Mouse (Mus musculus) forebrain, embryonic 11.5 days (tissue): ENCODE results near the gene Neurl4. TPM values are rescaled to one million over a fixed set of nuclear protein-coding genes. Genes with fewer than 3 reads are reported as not detected.

Experiments
- ATAC-seq: fragments of 200-750 bp; cut with Nextera tagmentation; replicated peaks from 2 replicates; pipeline ENCODE4 v1.8.0; 2017; ENCODE audit warnings: moderate TSS enrichment; ENCODE audit not compliant: low FRiP score
- DNase-seq: peaks from one replicate; pipeline ENCODE4 v3.0.0-alpha.2; 2017; ENCODE audit warnings: low spot score
- H3K27ac ChIP-seq: fragments of 300-500 bp; sonication (generic); 2 replicates; pipeline ENCODE4 v1.5.1; 2014; ENCODE audit warnings: low read depth, low read length
- H3K27me3 ChIP-seq: fragments of 300-500 bp; sonication (generic); 2 replicates; pipeline ENCODE4 v1.6.1; 2014; ENCODE audit warnings: mild to moderate bottlenecking, low read length, mixed read lengths; ENCODE audit not compliant: control insufficient read depth, insufficient read depth
- H3K36me3 ChIP-seq: fragments of 300-500 bp; sonication (generic); 2 replicates; pipeline ENCODE4 v1.6.1; 2014; ENCODE audit warnings: mild to moderate bottlenecking, low read length, moderate library complexity, mixed read lengths; ENCODE audit not compliant: control insufficient read depth, insufficient read depth
- H3K4me1 ChIP-seq: fragments of 300-500 bp; sonication (generic); replicated peaks from 2 replicates; pipeline ENCODE4 v1.6.1; 2014; ENCODE audit warnings: low read length, mixed read lengths; ENCODE audit not compliant: control insufficient read depth, insufficient read depth
- H3K4me2 ChIP-seq: fragments of 300-500 bp; sonication (generic); 2 replicates; pipeline ENCODE4 v1.6.1; 2014; ENCODE audit warnings: low read depth, mild to moderate bottlenecking, low read length, moderate library complexity, mixed read lengths; ENCODE audit not compliant: severe bottlenecking
- H3K4me3 ChIP-seq: fragments of 300-500 bp; sonication (generic); 2 replicates; pipeline ENCODE4 v1.5.1; 2014; ENCODE audit warnings: low read depth, low read length
- H3K9ac ChIP-seq: fragments of 300-500 bp; sonication (generic); 2 replicates; pipeline ENCODE4 v1.6.1; 2014; ENCODE audit warnings: low read length
- H3K9me3 ChIP-seq: fragments of 300-500 bp; sonication (generic); 2 replicates; pipeline ENCODE4 v1.6.1; 2016; ENCODE audit warnings: low read length, mixed read lengths; ENCODE audit not compliant: control insufficient read depth
- WGBS: fragments of 180-500 bp; shearing (Covaris S2); extraction: QIAGEN DNeasy Blood & Tissue Kit; methylation state at CpG from one replicate; pipeline ENCODE4 v1.1.7; 2014; 5-methylcytosine and 5-hydroxymethylcytosine counted together
- polyA plus RNA-seq: library from polyadenylated mRNA; unstranded; fragments of >200 nt; fragmentation: Nextera tagmentation; extraction: Ambion mirVana; gene quantifications from 2 replicates; pipeline ENCODE4 v1.2.1, GENCODE M21; 2014

Neurl4 gene
- polyA plus RNA-seq, 1 experiment from 2014 or later = 23.0 TPM

GRCm38 (mm10) chr11:69884240-69884639 is 16.6 kb upstream of the Neurl4 start:
- ATAC-seq (no peak), DNase-seq (no peak)
- H3K4me1 ChIP-seq = peaks cover 4% of the 10 kb centered on the region; the same call in 1 of the 2 replicates
- H3K9me3 ChIP-seq = no peaks in the 10 kb centered on the region
- H3K4me3 ChIP-seq = no peak overlapping the region
- no peak overlapping the region for H3K27ac ChIP-seq
- no peak overlapping the region for H3K9ac ChIP-seq
- 82% methylated on average over 9 of the region's 9 CpGs for WGBS
- no peak overlapping the region for H3K4me2 ChIP-seq
- peaks cover 5% of the 10 kb centered on the region; the same call in 1 of the 2 replicates for H3K27me3 ChIP-seq
- no peaks in the 10 kb centered on the region for H3K36me3 ChIP-seq

DNA sequence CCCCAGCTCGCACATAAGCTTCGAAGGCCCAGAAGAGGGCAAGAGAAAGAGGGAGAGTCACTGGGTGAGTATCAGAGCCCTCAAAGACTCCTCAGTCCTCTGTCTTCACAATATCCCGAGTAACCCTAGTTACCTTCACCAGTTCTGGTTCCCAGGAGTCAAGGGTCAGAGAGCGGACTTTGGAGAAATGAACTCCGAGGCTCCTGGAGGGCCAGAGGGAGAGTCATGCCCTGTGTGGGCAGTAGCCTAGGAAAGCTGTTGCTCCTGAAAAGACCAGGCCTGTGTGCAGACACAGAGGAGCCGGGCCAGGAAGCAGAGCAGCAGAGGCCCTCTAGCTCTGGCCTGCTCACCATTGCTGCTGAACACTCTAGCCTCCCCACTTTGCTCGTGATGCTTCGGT is 16.2 kb upstream of the Neurl4 start:
- Histone ChIP-seq H3K4me3 (no peak overlapping the region), H3K27ac (no peak overlapping the region), H3K4me1 (peaks cover 4% of the 10 kb centered on the region; the same call in 1 of the 2 replicates), H3K9me3 (no peaks in the 10 kb centered on the region), H3K27me3 (peaks cover 5% of the 10 kb centered on the region; the same call in 1 of the 2 replicates), H3K4me2 (no peak overlapping the region), H3K9ac (no peak overlapping the region), H3K36me3 (no peaks in the 10 kb centered on the region)
- WGBS = 76% methylated on average over 8 of the region's 8 CpGs
- ATAC-seq = no peak
- no peak for DNase-seq

DNA sequence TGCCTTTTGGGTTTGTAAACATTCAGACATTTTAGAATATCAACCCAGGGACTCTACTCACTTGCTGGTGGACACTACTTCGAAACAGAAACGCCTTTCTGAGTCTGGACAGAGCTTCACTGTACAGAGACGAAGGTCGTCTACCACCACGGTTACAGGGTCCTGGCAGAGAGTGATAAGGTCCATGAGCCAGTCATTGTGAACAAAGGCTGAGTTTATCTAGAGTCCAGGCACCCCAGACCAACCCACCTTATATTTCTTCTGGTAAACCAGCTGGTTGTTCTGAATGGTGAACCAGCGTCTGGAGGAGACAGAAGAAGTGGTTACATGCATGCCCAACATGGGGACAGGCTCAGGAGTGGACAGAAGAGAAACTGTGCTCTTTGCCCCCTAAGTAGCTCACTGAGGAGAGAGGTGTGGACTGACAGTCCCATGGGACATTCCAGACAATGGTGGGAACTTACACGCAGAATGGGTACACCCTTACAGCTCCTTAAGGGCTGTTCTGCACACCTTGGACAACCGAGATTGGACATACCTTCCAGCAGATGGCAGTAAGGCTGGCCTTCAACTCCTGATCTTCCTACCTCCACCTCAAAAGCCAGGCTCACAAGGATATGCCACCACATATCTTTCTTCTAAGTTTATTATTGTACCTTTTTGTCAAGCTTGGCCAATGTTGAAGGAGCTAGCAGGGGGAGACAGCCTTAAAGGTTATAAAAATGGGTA is 13.8 kb upstream of the Neurl4 start:
- 70% methylated on average over 8 of the region's 8 CpGs for WGBS
- H3K4me3 ChIP-seq = no peak overlapping the region
- peaks cover 3% of the 10 kb centered on the region; the same call in 1 of the 2 replicates for H3K27me3 ChIP-seq
- H3K9me3 ChIP-seq = no peaks in the 10 kb centered on the region
- no peak overlapping the region for H3K4me2 ChIP-seq
- 0 out of 2 replicates have a peak overlapping the region, but pooled peaks have one; percentile 12 for H3K27ac ChIP-seq
- H3K36me3 ChIP-seq = no peaks in the 10 kb centered on the region
- no peak for ATAC-seq
- DNase-seq = no peak
- no peak overlapping the region for H3K9ac ChIP-seq
- H3K4me1 ChIP-seq = no peaks in the 10 kb centered on the region

DNA sequence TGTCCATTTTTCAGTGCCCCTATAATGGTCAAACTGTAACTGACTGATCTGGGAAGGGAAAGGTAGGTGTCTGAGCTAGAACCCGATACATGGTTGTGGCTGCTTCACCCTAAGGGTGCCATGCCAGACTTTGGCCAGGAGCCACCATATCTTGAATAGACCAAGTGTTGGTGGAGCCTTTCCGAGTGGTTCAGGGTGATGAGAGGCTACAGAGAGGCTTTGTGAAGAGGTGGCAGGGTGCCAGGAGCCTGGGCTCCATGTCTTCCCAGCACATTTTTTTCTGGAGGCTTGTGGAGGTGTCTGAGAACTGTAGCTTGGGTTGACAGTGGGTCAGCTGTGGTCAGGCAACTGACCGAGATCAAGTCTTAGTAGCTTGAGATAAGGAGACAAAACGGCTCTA is 9.4 kb upstream of the Neurl4 start:
- 84% methylated on average over 4 of the region's 4 CpGs for WGBS
- no peak overlapping the region for H3K9ac ChIP-seq
- no peak for DNase-seq

GRCm38 (mm10) chr11:69894671-69895070 is 6.2 kb upstream of the Neurl4 start:
- DNase-seq (no peak), ATAC-seq (no peak)
- no peaks in the 10 kb centered on the region for H3K36me3 ChIP-seq
- H3K27ac ChIP-seq = no peak overlapping the region
- no peaks in the 10 kb centered on the region for H3K27me3 ChIP-seq
- H3K4me1 ChIP-seq = no peaks in the 10 kb centered on the region; the same call in 1 of the 2 replicates
- no peak overlapping the region for H3K9ac ChIP-seq
- no peaks in the 10 kb centered on the region for H3K9me3 ChIP-seq
- WGBS = 86% methylated on average over 5 of the region's 5 CpGs
- no peak overlapping the region for H3K4me2 ChIP-seq
- H3K4me3 ChIP-seq = no peak overlapping the region

More for the DNA sequence above, 9.4 kb upstream of the Neurl4 start:
- Histone ChIP-seq H3K27me3 (no peaks in the 10 kb centered on the region), H3K4me2 (no peak overlapping the region), H3K36me3 (no peaks in the 10 kb centered on the region), H3K4me3 (no peak overlapping the region), H3K9me3 (no peaks in the 10 kb centered on the region), H3K27ac (no peak overlapping the region), H3K4me1 (no peaks in the 10 kb centered on the region)
- ATAC-seq = no peak

GRCm38 (mm10) chr11:69895291-69895690 is 5.6 kb upstream of the Neurl4 start, which contains the start of gene Acap1:
TSS of gene Acap1 (minus strand) at chr11:69895539.
- no peak within 1 kb of the TSS for H3K27ac ChIP-seq
- H3K27me3 ChIP-seq = no peaks in the 10 kb centered on the region
- WGBS = 81% methylated on average over 4 of the region's 4 CpGs
- H3K9ac ChIP-seq = no peak within 1 kb of the TSS
- no peaks in the 10 kb centered on the region; the same call in 1 of the 2 replicates for H3K4me1 ChIP-seq
- no peak within 1 kb of the TSS for H3K4me3 ChIP-seq
- H3K4me2 ChIP-seq = no peak within 1 kb of the TSS
- no peak for DNase-seq
- H3K36me3 ChIP-seq = no peaks in the 10 kb centered on the region
- no peaks in the 10 kb centered on the region for H3K9me3 ChIP-seq
- no peak for ATAC-seq

DNA sequence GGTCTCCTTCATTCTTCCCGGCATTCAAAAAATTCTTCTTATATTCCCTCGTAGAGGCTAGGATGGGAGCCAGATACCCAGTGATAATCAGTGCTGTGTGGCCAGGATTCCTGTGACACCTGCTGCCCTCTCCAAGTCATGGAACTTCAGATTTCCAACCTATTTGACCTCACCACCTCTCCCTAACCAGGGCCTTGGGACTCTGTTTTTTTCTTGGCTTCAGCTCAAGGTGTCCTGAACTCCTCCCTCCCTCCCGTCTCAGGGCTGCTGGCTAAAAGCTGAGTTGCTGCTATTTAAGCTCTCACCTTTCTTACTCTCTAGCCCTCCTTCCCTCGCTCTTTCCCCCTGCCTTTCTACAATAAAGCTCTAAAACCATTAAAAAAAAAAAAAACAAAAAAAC is 1.0 kb upstream of the Neurl4 start:
- ATAC-seq = no peak
- H3K27ac ChIP-seq = no peak overlapping the region
- peak overlapping the region; percentile 99 for H3K9ac ChIP-seq
- H3K9me3 ChIP-seq = no peaks in the 10 kb centered on the region
- H3K4me3 ChIP-seq = peak overlapping the region; percentile 96
- DNase-seq = no peak
- no peaks in the 10 kb centered on the region for H3K27me3 ChIP-seq
- H3K4me1 ChIP-seq = peaks cover 3% of the 10 kb centered on the region; the same call in 1 of the 2 replicates
- 27% methylated on average over 4 of the region's 4 CpGs for WGBS
- H3K36me3 ChIP-seq = no peaks in the 10 kb centered on the region
- peak overlapping the region; percentile 93 for H3K4me2 ChIP-seq

- Histone ChIP-seq H3K27me3 (no peaks in the 10 kb centered on the region), H3K4me2 (peak overlapping the region; percentile 93), H3K36me3 (peaks cover 8% of the 10 kb centered on the region; the same call in 1 of the 2 replicates), H3K9me3 (no peaks in the 10 kb centered on the region), H3K4me3 (peak overlapping the region; percentile 96), H3K27ac (peak overlapping the region; percentile 96), H3K9ac (peak overlapping the region; percentile 89), H3K4me1 (peaks cover 3% of the 10 kb centered on the region; the same call in 1 of the 2 replicates)
- WGBS = under 1% methylated on average over 42 of the region's 42 CpGs
- DNase-seq (peak; percentile 97), ATAC-seq (peak; percentile 80)
Observed at GRCm38 (mm10) chr11:69901406-69901846, 554 bp downstream of the Neurl4 start.
